Mouse (Mus musculus) lung, adult 2 months (tissue): ENCODE measurements around the gene Arid3c.

Experiments
- CTCF ChIP-seq: fragments of 200-500 bp; IDR thresholded peaks from 2 replicates; pipeline ENCODE4 v1.5.1; 2011; ENCODE audit warnings: mild to moderate bottlenecking, low read length, control low read depth; ENCODE audit not compliant: insufficient read depth
- POLR2A ChIP-seq: fragments of 200-500 bp; IDR thresholded peaks from 2 replicates; pipeline ENCODE4 v1.6.1; 2011; ENCODE audit warnings: low read depth, mild to moderate bottlenecking, control low read depth, low read length, borderline replicate concordance; ENCODE audit errors: extremely low read depth

- TF ChIP-seq CTCF: no peak
- no peak for TF ChIP-seq POLR2A
Measured at GRCm38 (mm10) chr4:41705922-41706754, 24.8 kb downstream of the Arid3c start.
